Mouse (Mus musculus): ENCODE results near the gene Eya2. TPM values are rescaled to one million over a fixed set of nuclear protein-coding genes. Genes with fewer than 3 reads are reported as not detected.

The Eya2 gene
- polyA plus RNA-seq, 1 experiment from 2014 or later: 3.2 TPM

GRCm38 (mm10) chr2:165653001-165653921 is 58.4 kb downstream of the Eya2 start:
- WGBS: 16% methylated on average over 14 of the region's 14 CpGs

GRCm38 (mm10) chr2:165654151-165654550 is 59.3 kb downstream of the Eya2 start:
- Histone ChIP-seq H3K27me3 (no peaks in the 10 kb centered on the region), H3K4me3 (no peak overlapping the region), H3K9me3 (no peaks in the 10 kb centered on the region), H3K4me2 (no peak overlapping the region), H3K27ac (no peak overlapping the region), H3K4me1 (peaks cover 26% of the 10 kb centered on the region), H3K9ac (no peak overlapping the region), H3K36me3 (no peaks in the 10 kb centered on the region)
- no peak for ATAC-seq (ENCODE audit: borderline replicate concordance, extremely low read depth, low FRiP score, low TSS enrichment)
- 39% methylated on average over 9 of the region's 9 CpGs for WGBS

More at GRCm38 (mm10) chr2:165653001-165653921, 58.4 kb downstream of the Eya2 start:
- H3K27ac ChIP-seq: no peak overlapping the region
- no peaks in the 10 kb centered on the region for H3K9me3 ChIP-seq
- H3K4me3 ChIP-seq: no peak overlapping the region
- ATAC-seq (ENCODE audit: borderline replicate concordance, extremely low read depth, low FRiP score, low TSS enrichment): 0 out of 2 replicates have a peak, but pooled peaks have one; percentile 32
- no peaks in the 10 kb centered on the region for H3K27me3 ChIP-seq
- no peak overlapping the region for H3K9ac ChIP-seq
- H3K4me2 ChIP-seq: 0 out of 2 replicates have a peak overlapping the region, but pooled peaks have one; percentile 5
- H3K4me1 ChIP-seq: peaks cover 26% of the 10 kb centered on the region
- H3K36me3 ChIP-seq: no peaks in the 10 kb centered on the region

GRCm38 (mm10) chr2:165654696-165655491 is 60.1 kb downstream of the Eya2 start:
- WGBS: 72% methylated on average over 10 of the region's 10 CpGs
- no peak for ATAC-seq (ENCODE audit: borderline replicate concordance, extremely low read depth, low FRiP score, low TSS enrichment)
- H3K27ac ChIP-seq: no peak overlapping the region
- H3K9ac ChIP-seq: no peak overlapping the region
- H3K4me2 ChIP-seq: no peak overlapping the region
- no peaks in the 10 kb centered on the region for H3K9me3 ChIP-seq
- no peaks in the 10 kb centered on the region for H3K36me3 ChIP-seq
- no peak overlapping the region for H3K4me3 ChIP-seq
- H3K27me3 ChIP-seq: no peaks in the 10 kb centered on the region
- H3K4me1 ChIP-seq: peaks cover 26% of the 10 kb centered on the region

GRCm38 (mm10) chr2:165656541-165656940 is 61.7 kb downstream of the Eya2 start:
- Histone ChIP-seq H3K4me3 (no peak overlapping the region), H3K9me3 (no peaks in the 10 kb centered on the region), H3K4me1 (peaks cover 23% of the 10 kb centered on the region), H3K9ac (no peak overlapping the region), H3K27ac (no peak overlapping the region), H3K36me3 (no peaks in the 10 kb centered on the region), H3K4me2 (no peak overlapping the region), H3K27me3 (no peaks in the 10 kb centered on the region)
- whole genome bisulfite sequencing: 72% methylated on average over 4 of the region's 4 CpGs
- ATAC-seq (ENCODE audit: borderline replicate concordance, extremely low read depth, low FRiP score, low TSS enrichment): no peak

GRCm38 (mm10) chr2:165656956-165657355 is 62.1 kb downstream of the Eya2 start:
- Histone ChIP-seq H3K27ac (no peak overlapping the region), H3K4me2 (no peak overlapping the region), H3K4me1 (peaks cover 23% of the 10 kb centered on the region), H3K27me3 (no peaks in the 10 kb centered on the region), H3K4me3 (no peak overlapping the region), H3K36me3 (no peaks in the 10 kb centered on the region), H3K9me3 (no peaks in the 10 kb centered on the region), H3K9ac (no peak overlapping the region)
- ATAC-seq (ENCODE audit: borderline replicate concordance, extremely low read depth, low FRiP score, low TSS enrichment): no peak
- 64% methylated on average over 6 of the region's 6 CpGs for WGBS

GRCm38 (mm10) chr2:165659552-165659951 is 64.7 kb downstream of the Eya2 start:
- Histone ChIP-seq H3K27ac (no peak overlapping the region), H3K27me3 (no peaks in the 10 kb centered on the region), H3K9me3 (no peaks in the 10 kb centered on the region), H3K4me2 (no peak overlapping the region), H3K9ac (no peak overlapping the region), H3K4me1 (no peaks in the 10 kb centered on the region), H3K36me3 (no peaks in the 10 kb centered on the region), H3K4me3 (no peak overlapping the region)
- 59% methylated on average over 5 of the region's 5 CpGs for WGBS
- 0 out of 2 replicates have a peak, but pooled peaks have one; percentile 39 for ATAC-seq (ENCODE audit: borderline replicate concordance, extremely low read depth, low FRiP score, low TSS enrichment)

- Histone ChIP-seq H3K27me3 (no peaks in the 10 kb centered on the region), H3K9ac (no peak overlapping the region), H3K4me1 (no peaks in the 10 kb centered on the region; the same call in 1 of the 2 replicates), H3K4me3 (no peak overlapping the region), H3K4me2 (no peak overlapping the region), H3K27ac (no peak overlapping the region; the same call in 1 of the 2 replicates), H3K9me3 (no peaks in the 10 kb centered on the region), H3K36me3 (no peaks in the 10 kb centered on the region)
- no peak for ATAC-seq (ENCODE audit: borderline replicate concordance, extremely low read depth, low FRiP score, low TSS enrichment)
- 86% methylated on average over 7 of the region's 7 CpGs for WGBS
Observed at GRCm38 (mm10) chr2:165663266-165663665, 68.4 kb downstream of the Eya2 start.

- Histone ChIP-seq H3K27ac (peak overlapping the region; percentile 56; the same call in 1 of the 2 replicates), H3K4me2 (no peak overlapping the region), H3K9me3 (no peaks in the 10 kb centered on the region), H3K4me1 (no peaks in the 10 kb centered on the region; the same call in 1 of the 2 replicates), H3K9ac (no peak overlapping the region), H3K4me3 (no peak overlapping the region), H3K27me3 (no peaks in the 10 kb centered on the region), H3K36me3 (no peaks in the 10 kb centered on the region)
- ATAC-seq (ENCODE audit: borderline replicate concordance, extremely low read depth, low FRiP score, low TSS enrichment): no peak
- WGBS: 68% methylated on average over 7 of the region's 7 CpGs
Observed at GRCm38 (mm10) chr2:165664648-165665047, 69.8 kb downstream of the Eya2 start.

- Histone ChIP-seq H3K27ac (peak overlapping the region; percentile 56; the same call in 1 of the 2 replicates), H3K27me3 (no peaks in the 10 kb centered on the region), H3K9me3 (no peaks in the 10 kb centered on the region), H3K4me1 (no peaks in the 10 kb centered on the region; the same call in 1 of the 2 replicates), H3K36me3 (no peaks in the 10 kb centered on the region), H3K4me2 (no peak overlapping the region), H3K9ac (no peak overlapping the region), H3K4me3 (no peak overlapping the region)
- ATAC-seq (ENCODE audit: borderline replicate concordance, extremely low read depth, low FRiP score, low TSS enrichment): no peak
- 47% methylated on average over 5 of the region's 5 CpGs for WGBS
Observed at GRCm38 (mm10) chr2:165665176-165665575, 70.3 kb downstream of the Eya2 start.

GRCm38 (mm10) chr2:165667096-165667495 is 72.3 kb downstream of the Eya2 start:
- Histone ChIP-seq H3K36me3 (no peaks in the 10 kb centered on the region), H3K27ac (no peak overlapping the region), H3K9ac (no peak overlapping the region), H3K9me3 (no peaks in the 10 kb centered on the region), H3K27me3 (no peaks in the 10 kb centered on the region), H3K4me2 (no peak overlapping the region), H3K4me3 (no peak overlapping the region), H3K4me1 (no peaks in the 10 kb centered on the region; the same call in 1 of the 2 replicates)
- ATAC-seq (ENCODE audit: borderline replicate concordance, extremely low read depth, low FRiP score, low TSS enrichment): no peak; the same call in 1 of the 2 replicates
- 65% methylated on average over 2 of the region's 2 CpGs for WGBS

- WGBS: 39% methylated on average over 4 of the region's 6 CpGs
- Histone ChIP-seq H3K4me3 (no peak overlapping the region), H3K9ac (no peak overlapping the region)
Observed at GRCm38 (mm10) chr2:165682719-165683118, 87.9 kb downstream of the Eya2 start.

More at GRCm38 (mm10) chr2:165682719-165683118, 87.9 kb downstream of the Eya2 start:
- Histone ChIP-seq H3K4me2 (no peak overlapping the region), H3K36me3 (no peaks in the 10 kb centered on the region), H3K27ac (no peak overlapping the region), H3K9me3 (no peaks in the 10 kb centered on the region), H3K4me1 (no peaks in the 10 kb centered on the region), H3K27me3 (no peaks in the 10 kb centered on the region)
- no peak for ATAC-seq (ENCODE audit: borderline replicate concordance, extremely low read depth, low FRiP score, low TSS enrichment)
